Mouse (Mus musculus): ENCODE measurements around the gene Serinc4.

GRCm38 (mm10) chr2:121460071-121460470, 3.5 kb upstream of the Serinc4 start:
- TF ChIP-seq GATA1 (IDR thresholded peaks at IDR 0.05; ENCODE audit: borderline replicate concordance, low read length), result no peak
- TF ChIP-seq FLI1 (IDR thresholded peaks at IDR 0.05; ENCODE audit: low read length), result no peak

Measured in megakaryocyte, embryonic 14.5 days (primary cell).